Mouse (Mus musculus): ENCODE measurements around the gene Tph2. TPM values are rescaled to one million over a fixed set of nuclear protein-coding genes. Genes with fewer than 3 reads are reported as not detected.
A peak's percentile ranks its signal among the peaks of the same experiment; 100 is the strongest.
"Not testable (repeated sequence)": the region's sequence is repeated elsewhere in the genome, so short reads cannot be mapped to it uniquely, and the experiment has no call there.

Tph2 gene
- polyA plus RNA-seq, 1 experiment from 2014 or later: not detected

DNA sequence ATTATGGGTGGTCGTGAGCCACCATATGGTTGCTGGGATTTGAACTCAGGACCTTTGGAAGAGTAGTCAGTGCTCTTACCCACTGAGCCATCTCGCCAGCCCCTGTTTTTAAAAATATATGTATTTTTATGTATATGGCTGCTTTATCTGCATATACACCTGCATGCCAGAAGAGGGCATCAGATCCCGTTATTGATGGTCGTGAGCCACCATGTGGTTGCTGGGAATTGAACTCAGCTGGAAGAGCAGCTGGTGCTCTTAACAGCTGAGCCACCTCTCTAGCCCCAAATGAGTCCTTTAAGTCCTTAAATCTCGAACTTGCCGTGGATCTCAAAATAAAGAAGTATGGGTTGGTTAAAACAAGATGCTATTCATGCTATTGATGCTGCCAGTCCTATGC, 6.8 kb downstream of the Tph2 start:
- H3K27me3 ChIP-seq (replicated peaks); ATAC-seq (ENCODE audit: extremely low read depth, insufficient number of reproducible peaks, low FRiP score, low TSS enrichment); H3K9me3 ChIP-seq; H3K4me1 ChIP-seq; H3K27ac ChIP-seq (replicated peaks); H3K4me2 ChIP-seq; H3K9ac ChIP-seq; H3K36me3 ChIP-seq; H3K4me3 ChIP-seq: not testable (repeated sequence)
- WGBS: 58% methylated on average over 6 of the region's 6 CpGs

GRCm38 (mm10) chr10:115175591-115175991, 9.2 kb downstream of the Tph2 start:
- H3K9me3 ChIP-seq: no peaks in the 10 kb centered on the region
- no peaks in the 10 kb centered on the region for H3K36me3 ChIP-seq
- WGBS: 50% methylated on average over 12 of the region's 12 CpGs
- H3K27ac ChIP-seq (replicated peaks): no peak overlapping the region
- H3K27me3 ChIP-seq (replicated peaks): no peaks in the 10 kb centered on the region
- peaks cover 14% of the 10 kb centered on the region; the same call in 1 of the 2 replicates for H3K4me1 ChIP-seq
- no peak overlapping the region for H3K9ac ChIP-seq
- no peak for ATAC-seq (ENCODE audit: extremely low read depth, insufficient number of reproducible peaks, low FRiP score, low TSS enrichment)
- H3K4me2 ChIP-seq: 0 out of 2 replicates have a peak overlapping the region, but pooled peaks have one; percentile 16
- H3K4me3 ChIP-seq: no peak overlapping the region

GRCm38 (mm10) chr10:115173336-115173735, 11.5 kb downstream of the Tph2 start:
- H3K4me2 ChIP-seq: peak overlapping the region; percentile 38
- H3K4me1 ChIP-seq: peaks cover 14% of the 10 kb centered on the region; the same call in 1 of the 2 replicates
- H3K27ac ChIP-seq (replicated peaks): no peak overlapping the region
- no peaks in the 10 kb centered on the region for H3K9me3 ChIP-seq
- H3K9ac ChIP-seq: no peak overlapping the region
- ATAC-seq (ENCODE audit: extremely low read depth, insufficient number of reproducible peaks, low FRiP score, low TSS enrichment): no peak
- H3K4me3 ChIP-seq: no peak overlapping the region
- WGBS: 59% methylated on average over 10 of the region's 10 CpGs
- no peaks in the 10 kb centered on the region for H3K36me3 ChIP-seq
- H3K27me3 ChIP-seq (replicated peaks): no peaks in the 10 kb centered on the region

DNA sequence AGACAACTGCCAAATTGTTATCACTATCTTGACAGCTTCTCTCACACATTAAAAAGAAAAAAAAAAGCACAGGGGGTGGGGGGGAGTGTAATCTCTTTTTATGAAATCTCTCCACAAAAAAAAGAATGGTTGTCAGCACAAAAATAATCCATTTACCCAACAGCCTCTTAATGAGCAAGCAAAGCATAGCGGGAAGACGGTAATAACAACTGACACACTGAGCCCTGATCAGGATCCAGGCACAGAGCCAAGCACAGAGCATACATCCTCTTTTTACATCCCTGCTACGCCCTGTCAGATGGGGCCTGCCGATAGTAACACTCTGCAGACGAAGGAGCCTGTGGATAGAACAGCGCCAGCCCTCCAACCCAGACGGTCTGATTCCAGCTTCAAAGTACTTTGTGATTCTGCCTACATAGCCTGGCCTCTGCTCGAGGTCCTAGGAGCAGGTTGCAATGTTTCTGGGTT, 13.4 kb downstream of the Tph2 start:
- Histone ChIP-seq H3K4me1 (peaks cover 14% of the 10 kb centered on the region; the same call in 1 of the 2 replicates), H3K27ac (replicated peaks) (no peak overlapping the region), H3K4me3 (no peak overlapping the region), H3K36me3 (no peaks in the 10 kb centered on the region), H3K27me3 (replicated peaks) (no peaks in the 10 kb centered on the region), H3K9ac (no peak overlapping the region), H3K9me3 (no peaks in the 10 kb centered on the region), H3K4me2 (no peak overlapping the region)
- ATAC-seq (ENCODE audit: extremely low read depth, insufficient number of reproducible peaks, low FRiP score, low TSS enrichment): no peak
- 28% methylated on average over 8 of the region's 8 CpGs for WGBS

GRCm38 (mm10) chr10:115170496-115171350, 14.1 kb downstream of the Tph2 start:
- no peak for ATAC-seq (ENCODE audit: extremely low read depth, insufficient number of reproducible peaks, low FRiP score, low TSS enrichment)
- WGBS: 74% methylated on average over 7 of the region's 7 CpGs

DNA sequence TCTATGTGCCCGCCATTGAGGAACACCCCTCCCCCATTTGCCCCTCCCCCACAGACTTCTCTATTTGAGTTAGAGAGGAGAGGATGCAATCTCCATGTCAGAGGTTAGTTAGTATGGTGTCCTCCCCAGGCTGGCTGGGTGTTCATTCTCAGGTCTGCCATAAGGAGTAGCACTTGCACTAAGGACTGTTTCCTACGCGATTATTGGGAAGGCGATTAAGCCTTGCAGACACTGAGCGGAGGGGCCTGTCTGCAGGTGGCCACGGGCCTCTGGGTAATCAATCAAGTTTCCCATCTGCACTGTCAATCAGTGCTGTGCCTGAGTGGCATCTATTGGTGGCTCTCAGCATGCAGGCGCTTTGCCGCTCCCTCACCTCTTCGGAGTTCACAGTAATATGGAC, 15.4 kb downstream of the Tph2 start:
- Histone ChIP-seq H3K4me3 (no peak overlapping the region), H3K9ac (no peak overlapping the region), H3K4me2 (no peak overlapping the region), H3K27me3 (replicated peaks) (peaks cover 2% of the 10 kb centered on the region; the same call in 1 of the 2 replicates), H3K36me3 (no peaks in the 10 kb centered on the region), H3K27ac (replicated peaks) (no peak overlapping the region), H3K4me1 (peaks cover 14% of the 10 kb centered on the region; the same call in 1 of the 2 replicates), H3K9me3 (no peaks in the 10 kb centered on the region)
- no peak for ATAC-seq (ENCODE audit: extremely low read depth, insufficient number of reproducible peaks, low FRiP score, low TSS enrichment)
- WGBS: 35% methylated on average over 9 of the region's 9 CpGs

More at GRCm38 (mm10) chr10:115170496-115171350, 14.1 kb downstream of the Tph2 start:
- Histone ChIP-seq H3K4me3 (no peak overlapping the region), H3K27ac (replicated peaks) (no peak overlapping the region), H3K9ac (no peak overlapping the region), H3K4me1 (peaks cover 14% of the 10 kb centered on the region; the same call in 1 of the 2 replicates), H3K36me3 (no peaks in the 10 kb centered on the region), H3K9me3 (no peaks in the 10 kb centered on the region), H3K4me2 (no peak overlapping the region), H3K27me3 (replicated peaks) (no peaks in the 10 kb centered on the region)

DNA sequence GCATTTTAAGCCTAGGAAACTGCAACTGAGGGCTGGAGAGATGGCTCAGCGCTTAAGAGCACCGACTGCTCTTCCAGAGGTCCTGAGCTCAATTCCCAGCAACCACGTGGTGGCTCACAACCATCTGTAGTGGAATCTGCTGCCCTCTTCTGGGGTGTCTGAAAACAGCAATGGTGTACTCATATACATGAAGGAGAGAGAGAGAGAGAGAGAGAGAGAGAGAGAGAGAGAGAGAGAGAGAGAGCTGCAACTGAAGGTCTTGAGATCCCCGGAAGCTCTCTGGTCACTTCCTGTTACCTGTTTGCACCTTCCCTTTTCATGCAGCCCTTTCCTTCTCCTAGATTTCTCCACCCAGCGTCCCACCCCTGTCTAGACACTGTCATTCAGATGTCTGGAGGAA, 24.5 kb downstream of the Tph2 start:
- Histone ChIP-seq H3K27ac (replicated peaks) (no peak overlapping the region), H3K9ac (no peak overlapping the region)
- 66% methylated on average over 5 of the region's 5 CpGs for WGBS

DNA sequence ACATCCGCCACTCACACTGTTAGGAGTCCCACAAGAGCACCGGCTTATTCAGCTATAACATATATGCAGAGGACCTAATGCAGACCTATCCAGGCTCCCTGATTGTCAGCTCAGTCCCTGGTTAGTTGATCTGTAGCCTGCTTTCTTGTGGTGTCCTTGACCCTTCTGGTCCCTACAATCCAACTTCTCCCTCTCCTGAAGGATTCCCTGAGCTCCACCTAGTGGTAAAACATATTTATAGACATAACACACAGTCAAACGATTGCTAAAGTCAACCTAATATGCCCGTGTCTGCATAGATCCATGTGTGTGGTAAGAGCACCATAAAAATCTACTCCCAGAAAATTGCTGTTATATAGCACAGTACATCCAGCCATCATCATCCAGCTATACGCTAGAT, 37.5 kb downstream of the Tph2 start:
- Histone ChIP-seq H3K9ac (no peak overlapping the region), H3K4me3 (no peak overlapping the region), H3K4me2 (no peak overlapping the region), H3K36me3 (no peaks in the 10 kb centered on the region), H3K9me3 (no peaks in the 10 kb centered on the region), H3K27ac (replicated peaks) (no peak overlapping the region), H3K4me1 (no peaks in the 10 kb centered on the region), H3K27me3 (replicated peaks) (no peaks in the 10 kb centered on the region)
- ATAC-seq (ENCODE audit: extremely low read depth, insufficient number of reproducible peaks, low FRiP score, low TSS enrichment): no peak
- WGBS: 62% methylated on average over 5 of the region's 5 CpGs

More for the DNA sequence above, 24.5 kb downstream of the Tph2 start:
- Histone ChIP-seq H3K9me3 (no peaks in the 10 kb centered on the region), H3K4me2 (no peak overlapping the region), H3K36me3 (no peaks in the 10 kb centered on the region), H3K4me3 (no peak overlapping the region), H3K27me3 (replicated peaks) (peaks cover 19% of the 10 kb centered on the region), H3K4me1 (no peaks in the 10 kb centered on the region)
- ATAC-seq (ENCODE audit: extremely low read depth, insufficient number of reproducible peaks, low FRiP score, low TSS enrichment): no peak

DNA sequence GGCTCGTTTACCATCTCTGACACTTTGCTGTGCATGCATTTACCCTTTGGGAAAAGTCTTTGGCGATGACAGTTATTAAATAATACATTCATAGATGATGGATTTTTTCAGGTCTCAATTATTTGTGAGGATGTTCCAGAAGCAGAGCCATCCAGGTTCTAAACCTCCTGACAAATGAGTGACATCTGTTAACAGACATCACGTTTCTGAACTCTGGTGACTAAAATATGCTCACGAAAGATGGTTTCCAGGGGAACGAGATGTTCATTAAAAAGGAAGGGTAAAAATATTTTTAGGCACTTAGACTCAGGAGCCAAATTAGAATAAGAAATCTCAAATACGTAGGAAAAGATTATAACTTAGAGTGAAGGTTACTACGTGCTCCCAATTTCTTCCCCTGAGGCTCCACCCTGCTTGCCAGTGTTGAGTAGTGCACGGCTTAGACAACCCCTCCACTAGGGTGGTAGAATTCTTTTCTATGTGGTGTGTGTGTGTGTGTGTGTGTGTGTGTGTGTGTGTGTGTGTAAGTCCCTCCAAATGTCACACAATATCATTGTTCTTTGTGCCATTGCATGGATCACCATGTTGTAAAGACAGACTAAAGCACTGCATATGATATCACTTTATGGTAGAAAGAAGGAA, 38.4 kb downstream of the Tph2 start:
- Histone ChIP-seq H3K9ac (no peak overlapping the region), H3K4me1 (no peaks in the 10 kb centered on the region), H3K9me3 (no peaks in the 10 kb centered on the region), H3K27ac (replicated peaks) (no peak overlapping the region), H3K27me3 (replicated peaks) (no peaks in the 10 kb centered on the region), H3K36me3 (no peaks in the 10 kb centered on the region), H3K4me2 (no peak overlapping the region), H3K4me3 (no peak overlapping the region)
- no peak for ATAC-seq (ENCODE audit: extremely low read depth, insufficient number of reproducible peaks, low FRiP score, low TSS enrichment)
- 72% methylated on average over 8 of the region's 8 CpGs for WGBS

DNA sequence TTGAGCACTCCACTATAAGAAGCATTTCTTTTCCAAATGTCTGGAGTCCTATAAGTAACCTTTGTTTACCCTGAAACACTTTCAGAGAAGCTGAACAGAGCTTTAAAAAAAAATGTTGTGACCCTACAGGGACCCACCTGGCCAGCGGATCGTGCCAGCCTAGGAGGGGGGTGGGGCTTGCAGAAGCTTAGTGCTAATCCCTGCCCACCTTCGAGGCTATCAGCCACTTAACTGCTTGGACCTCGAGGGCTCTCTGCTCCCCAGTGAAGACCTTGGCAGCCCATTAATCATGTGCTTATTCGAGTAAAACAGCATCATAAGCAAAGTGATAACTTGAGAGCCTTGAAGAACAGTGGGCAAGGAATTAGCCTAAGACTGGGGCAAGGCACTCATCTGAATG, 40.3 kb downstream of the Tph2 start:
- Histone ChIP-seq H3K4me2 (no peak overlapping the region), H3K27me3 (replicated peaks) (no peaks in the 10 kb centered on the region), H3K36me3 (no peaks in the 10 kb centered on the region), H3K4me1 (no peaks in the 10 kb centered on the region), H3K27ac (replicated peaks) (no peak overlapping the region), H3K9ac (no peak overlapping the region), H3K9me3 (0 out of 2 replicates have a peak, but pooled peaks cover under 1% of the 10 kb centered on the region), H3K4me3 (no peak overlapping the region)
- 20% methylated on average over 5 of the region's 5 CpGs for WGBS
- ATAC-seq (ENCODE audit: extremely low read depth, insufficient number of reproducible peaks, low FRiP score, low TSS enrichment): no peak

DNA sequence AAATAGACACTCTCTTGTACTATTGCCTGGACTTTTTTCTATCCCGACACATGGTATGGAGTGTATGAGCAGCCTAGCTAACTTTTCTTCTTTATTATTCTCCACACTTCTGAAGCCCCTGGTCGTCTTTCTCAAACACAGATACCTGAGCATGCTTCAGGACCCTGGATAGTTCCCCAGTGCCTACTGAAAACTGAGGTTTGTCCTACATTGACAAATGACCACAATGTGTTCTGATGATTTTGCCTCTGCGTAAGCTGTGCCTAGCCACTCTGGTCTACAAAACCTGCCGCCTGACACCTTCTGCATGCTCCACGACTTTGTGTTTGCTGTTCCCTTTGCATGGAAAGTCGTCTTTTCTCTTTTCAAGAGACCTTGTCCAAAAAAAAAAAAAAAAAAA, 41.2 kb downstream of the Tph2 start:
- Histone ChIP-seq H3K27me3 (replicated peaks) (no peaks in the 10 kb centered on the region), H3K9me3 (0 out of 2 replicates have a peak, but pooled peaks cover 4% of the 10 kb centered on the region), H3K36me3 (no peaks in the 10 kb centered on the region), H3K4me3 (no peak overlapping the region), H3K9ac (no peak overlapping the region), H3K4me2 (no peak overlapping the region), H3K4me1 (no peaks in the 10 kb centered on the region), H3K27ac (replicated peaks) (no peak overlapping the region)
- WGBS: 38% methylated on average over 6 of the region's 6 CpGs
- ATAC-seq (ENCODE audit: extremely low read depth, insufficient number of reproducible peaks, low FRiP score, low TSS enrichment): no peak
